In genomic region chr6:124812848-124813247, GRCm38 (mm10) we compare ENCODE assay signal across 8 mouse cellular contexts. TPM values are rescaled to one million over a fixed set of nuclear protein-coding genes. Genes with fewer than 3 reads are reported as not detected.
DNase-seq lines count a peak whose midpoint lies in the region; ATAC-seq lines count a peak whose summit lies in the region.

No protein-coding gene starts in this region.

- intact Hi-C loops in heart, postnatal 25 days (cut with DNase I): no loop called here

- 15% methylated on average over 9 of the region's 9 CpGs for WGBS in heart, embryonic 13.5 days
- WGBS in hindbrain, embryonic 13.5 days: 19% methylated on average over 9 of the region's 9 CpGs
- 22% methylated on average over 9 of the region's 9 CpGs for WGBS in midbrain, embryonic 11.5 days

- H3K27ac ChIP-seq in heart, embryonic 13.5 days (replicated peaks): peak overlapping the region; percentile 98
- peak overlapping the region; percentile 63 for H3K27ac ChIP-seq in brown adipose tissue, adult 24 weeks (replicated peaks; ENCODE audit: low read depth, low read length)
- H3K27ac ChIP-seq in hindbrain, embryonic 13.5 days: peak overlapping the region; percentile 88; the same call in 1 of the 2 replicates
- peak overlapping the region; percentile 1 for H3K27ac ChIP-seq in midbrain, embryonic 11.5 days (ENCODE audit: low read depth, low read length)

- peak overlapping the region; percentile 98 for H3K9ac ChIP-seq in heart, embryonic 13.5 days
- peak overlapping the region; percentile 86 for H3K9ac ChIP-seq in hindbrain, embryonic 13.5 days
- peak overlapping the region; percentile 84 for H3K9ac ChIP-seq in midbrain, embryonic 11.5 days (ENCODE audit: low read length)

- H3K4me2 ChIP-seq in heart, embryonic 13.5 days: peak overlapping the region; percentile 76
- peak overlapping the region; percentile 81 for H3K4me2 ChIP-seq in hindbrain, embryonic 13.5 days
- H3K4me2 ChIP-seq in midbrain, embryonic 11.5 days: peak overlapping the region; percentile 84

- H3K27me3 ChIP-seq in heart, embryonic 13.5 days (replicated peaks): no peaks in the 10 kb centered on the region
- no peaks in the 10 kb centered on the region for H3K27me3 ChIP-seq in hindbrain, embryonic 13.5 days
- no peaks in the 10 kb centered on the region for H3K27me3 ChIP-seq in midbrain, embryonic 11.5 days (ENCODE audit: control insufficient read depth, insufficient read depth, low read length)

- H3K9me3 ChIP-seq in heart, embryonic 13.5 days: no peaks in the 10 kb centered on the region
- no peaks in the 10 kb centered on the region for H3K9me3 ChIP-seq in hindbrain, embryonic 13.5 days
- H3K9me3 ChIP-seq in midbrain, embryonic 11.5 days (ENCODE audit: control insufficient read depth, low read length): no peaks in the 10 kb centered on the region

- ATAC-seq in heart, embryonic 13.5 days (ENCODE audit: extremely low read depth, insufficient number of reproducible peaks, low FRiP score, low TSS enrichment): no peak
- ATAC-seq in hindbrain, embryonic 13.5 days (ENCODE audit: low FRiP score): no peak
- no peak for ATAC-seq in midbrain, embryonic 11.5 days (ENCODE audit: low FRiP score)
- no peak for ATAC-seq in CD4-positive, CD25-positive, alpha-beta regulatory T cell, adult 4 months

- DNase-seq in heart, postnatal 25 days (ENCODE audit: low spot score): no peak
- DNase-seq in midbrain, embryonic 11.5 days (ENCODE audit: low spot score, missing footprints): peak; percentile 86
- no peak for DNase-seq in right cerebral cortex, postnatal 36 days (ENCODE audit: low spot score in 2 of 2)
- no peak for DNase-seq in cerebellum, adult 9-10 months

- H3K4me3 ChIP-seq in heart, embryonic 13.5 days: peak overlapping the region; percentile 85
- H3K4me3 ChIP-seq in brown adipose tissue, adult 24 weeks (ENCODE audit: insufficient read depth, low read depth, low read length): peak overlapping the region; percentile 79
- H3K4me3 ChIP-seq in hindbrain, embryonic 13.5 days: peak overlapping the region; percentile 59
- peak overlapping the region; percentile 76 for H3K4me3 ChIP-seq in midbrain, embryonic 11.5 days (ENCODE audit: low read depth, low read length)

- H3K36me3 ChIP-seq in heart, embryonic 13.5 days: peaks cover 59% of the 10 kb centered on the region
- H3K36me3 ChIP-seq in hindbrain, embryonic 13.5 days: peaks cover 45% of the 10 kb centered on the region
- peaks cover 23% of the 10 kb centered on the region for H3K36me3 ChIP-seq in midbrain, embryonic 11.5 days (ENCODE audit: control insufficient read depth, insufficient read depth, low read length)

- H3K4me1 ChIP-seq in heart, embryonic 13.5 days: peaks cover 49% of the 10 kb centered on the region
- H3K4me1 ChIP-seq in brown adipose tissue, adult 24 weeks (ENCODE audit: control insufficient read depth, insufficient read depth, insufficient read length, low read length): peaks cover 12% of the 10 kb centered on the region
- H3K4me1 ChIP-seq in hindbrain, embryonic 13.5 days (replicated peaks): peaks cover 58% of the 10 kb centered on the region
- peaks cover 30% of the 10 kb centered on the region for H3K4me1 ChIP-seq in midbrain, embryonic 11.5 days (ENCODE audit: control insufficient read depth, insufficient read depth, low read length)

RNA-seq across cellular contexts. Expression of gene Tpi1, which starts 1.2 kb away (rescaled TPM):
- 1,248 and 1,451 TPM in 2 replicates for polyA plus RNA-seq in heart, embryonic 13.5 days (2015; fragmentation: Nextera tagmentation; extraction: Ambion mirVana)
- total RNA-seq in heart, postnatal 25 days (2021): 100 to 1,000 TPM; 837 to 904 TPM
- 519 and 573 TPM in 2 replicates for polyA plus RNA-seq in brown adipose tissue, adult 24 weeks (2012; ENCODE audit: insufficient read depth, insufficient read length, missing spikeins)
- 361 and 374 TPM in 2 replicates for polyA plus RNA-seq in hindbrain, embryonic 13.5 days (2015; fragmentation: Nextera tagmentation; extraction: Ambion mirVana)
- polyA plus RNA-seq in midbrain, embryonic 11.5 days (2014; fragmentation: Nextera tagmentation; extraction: Ambion mirVana): 619 and 639 TPM in 2 replicates
- polyA plus RNA-seq in CD4-positive, CD25-positive, alpha-beta regulatory T cell, adult 4 months (2017; shearing (Covaris generic)): 10 to 100 TPM; 65.7 to 90.0 TPM

RNA-seq across cellular contexts. Expression of gene Spsb2, which starts 4.4 kb away (rescaled TPM):
- polyA plus RNA-seq in heart, embryonic 13.5 days (2015; fragmentation: Nextera tagmentation; extraction: Ambion mirVana): 8.4 and 10.9 TPM in 2 replicates
- 1 to 10 TPM; 2.9 to 3.3 TPM for total RNA-seq in heart, postnatal 25 days (2021)
- polyA plus RNA-seq in brown adipose tissue, adult 24 weeks (2012; ENCODE audit: insufficient read depth, insufficient read length, missing spikeins): 5.1 and 7.3 TPM in 2 replicates
- polyA plus RNA-seq in hindbrain, embryonic 13.5 days (2015; fragmentation: Nextera tagmentation; extraction: Ambion mirVana): 7.8 and 8.4 TPM in 2 replicates
- polyA plus RNA-seq in midbrain, embryonic 11.5 days (2014; fragmentation: Nextera tagmentation; extraction: Ambion mirVana): 3.7 and 4.8 TPM in 2 replicates
- 1 to 10 TPM; 1.7 to 3.4 TPM for polyA plus RNA-seq in CD4-positive, CD25-positive, alpha-beta regulatory T cell, adult 4 months (2017; shearing (Covaris generic))

RNA-seq across cellular contexts. Expression of gene Usp5, which starts 16.4 kb away (rescaled TPM):
- polyA plus RNA-seq in heart, embryonic 13.5 days (2015; fragmentation: Nextera tagmentation; extraction: Ambion mirVana): 98.3 and 101 TPM in 2 replicates
- 10 to 100 TPM; 73.7 to 75.3 TPM for total RNA-seq in heart, postnatal 25 days (2021)
- polyA plus RNA-seq in brown adipose tissue, adult 24 weeks (2012; ENCODE audit: insufficient read depth, insufficient read length, missing spikeins): 35.8 and 39.4 TPM in 2 replicates
- 189 and 200 TPM in 2 replicates for polyA plus RNA-seq in hindbrain, embryonic 13.5 days (2015; fragmentation: Nextera tagmentation; extraction: Ambion mirVana)
- polyA plus RNA-seq in midbrain, embryonic 11.5 days (2014; fragmentation: Nextera tagmentation; extraction: Ambion mirVana): 139 and 143 TPM in 2 replicates
- 100 to 1,000 TPM in 1 of 2 experiments, 10 to 100 TPM in 1; 77.2 to 154 TPM for polyA plus RNA-seq in CD4-positive, CD25-positive, alpha-beta regulatory T cell, adult 4 months (2017; shearing (Covaris generic))

RNA-seq across cellular contexts. Expression of gene Cdca3, which starts 16.5 kb away (rescaled TPM):
- 123 and 132 TPM in 2 replicates for polyA plus RNA-seq in heart, embryonic 13.5 days (2015; fragmentation: Nextera tagmentation; extraction: Ambion mirVana)
- 1 to 10 TPM in 1 of 2 experiments, under 1 TPM in 1; 0.91 to 1.6 TPM for total RNA-seq in heart, postnatal 25 days (2021)
- 2.4 TPM in 1 of 2 replicates, not detected in the other for polyA plus RNA-seq in brown adipose tissue, adult 24 weeks (2012; ENCODE audit: insufficient read depth, insufficient read length, missing spikeins)
- polyA plus RNA-seq in hindbrain, embryonic 13.5 days (2015; fragmentation: Nextera tagmentation; extraction: Ambion mirVana): 42.6 and 51.2 TPM in 2 replicates
- polyA plus RNA-seq in midbrain, embryonic 11.5 days (2014; fragmentation: Nextera tagmentation; extraction: Ambion mirVana): 225 and 244 TPM in 2 replicates
- 10 to 100 TPM in 1 of 2 experiments, 1 to 10 TPM in 1; 8.0 to 27.1 TPM for polyA plus RNA-seq in CD4-positive, CD25-positive, alpha-beta regulatory T cell, adult 4 months (2017; shearing (Covaris generic))

RNA-seq across cellular contexts. Expression of gene Gnb3, which starts 27.2 kb away (rescaled TPM):
- 7.8 and 11.7 TPM in 2 replicates for polyA plus RNA-seq in heart, embryonic 13.5 days (2015; fragmentation: Nextera tagmentation; extraction: Ambion mirVana)
- 1 to 10 TPM; 3.0 to 3.2 TPM for total RNA-seq in heart, postnatal 25 days (2021)
- polyA plus RNA-seq in brown adipose tissue, adult 24 weeks (2012; ENCODE audit: insufficient read depth, insufficient read length, missing spikeins): not detected in 2 replicates
- 0.78 and 1.3 TPM in 2 replicates for polyA plus RNA-seq in hindbrain, embryonic 13.5 days (2015; fragmentation: Nextera tagmentation; extraction: Ambion mirVana)
- polyA plus RNA-seq in midbrain, embryonic 11.5 days (2014; fragmentation: Nextera tagmentation; extraction: Ambion mirVana): 3.8 TPM in 2 replicates
- polyA plus RNA-seq in CD4-positive, CD25-positive, alpha-beta regulatory T cell, adult 4 months (2017; shearing (Covaris generic)): not detected

Comparison
In these comparisons a context has a peak if more than half of its experiments do, and no peak if none do; other contexts are left out.
1. H3K27ac ChIP-seq: peak in every context shown above with its lines; median percentile 98 in heart, embryonic 13.5 days; 88 in hindbrain, embryonic 13.5 days; 63 in brown adipose tissue, adult 24 weeks; 1 in midbrain, embryonic 11.5 days.